Mouse (Mus musculus) intestine, embryonic 14.5 days (tissue): ENCODE measurements around the gene Sfi1. TPM values are rescaled to one million over a fixed set of nuclear protein-coding genes. Genes with fewer than 3 reads are reported as not detected.
"Not testable (repeated sequence)": the region's sequence is repeated elsewhere in the genome, so short reads cannot be mapped to it uniquely, and the experiment has no call there.

Experiments used
- ATAC-seq: fragments of 200-750 bp; cut with Nextera tagmentation; replicated peaks from 2 replicates; pipeline ENCODE4 v1.8.0; 2017; ENCODE audit warnings: low read depth, moderate number of reproducible peaks, moderate TSS enrichment, moderate library complexity; ENCODE audit not compliant: low FRiP score, low TSS enrichment
- DNase-seq: peaks from one replicate; pipeline ENCODE4 v3.0.0-alpha.2; 2018; ENCODE audit warnings: low spot score
- H3K27ac ChIP-seq: fragments of 300-500 bp; sonication (generic); 2 replicates; pipeline ENCODE4 v1.5.1; 2014; ENCODE audit warnings: low read depth, mild to moderate bottlenecking, control low read depth
- H3K27me3 ChIP-seq: fragments of 300-500 bp; sonication (generic); replicated peaks from 2 replicates; pipeline ENCODE4 v1.6.1; 2014; ENCODE audit warnings: low read length, control low read depth; ENCODE audit not compliant: control insufficient read depth, insufficient read depth
- H3K36me3 ChIP-seq: fragments of 300-500 bp; sonication (generic); 2 replicates; pipeline ENCODE4 v1.6.1; 2014; ENCODE audit warnings: low read length, control low read depth; ENCODE audit not compliant: control insufficient read depth, insufficient read depth
- H3K4me1 ChIP-seq: fragments of 300-500 bp; sonication (generic); replicated peaks from 2 replicates; pipeline ENCODE4 v1.6.1; 2014; ENCODE audit warnings: low read length, control low read depth, mixed read lengths; ENCODE audit not compliant: control insufficient read depth, insufficient read depth
- H3K4me2 ChIP-seq: fragments of 300-500 bp; sonication (generic); 2 replicates; pipeline ENCODE4 v1.6.1; 2014; ENCODE audit warnings: low read length
- H3K4me3 ChIP-seq: fragments of 300-500 bp; sonication (generic); 2 replicates; pipeline ENCODE4 v1.5.1; 2014; ENCODE audit warnings: low read depth, low read length, control low read depth, mixed read lengths
- H3K9ac ChIP-seq: fragments of 300-500 bp; sonication (generic); 2 replicates; pipeline ENCODE4 v1.6.1; 2014; ENCODE audit warnings: mild to moderate bottlenecking, low read length
- H3K9me3 ChIP-seq: fragments of 300-500 bp; sonication (generic); 2 replicates; pipeline ENCODE4 v1.6.1; 2016; ENCODE audit warnings: low read length, control low read depth; ENCODE audit not compliant: control insufficient read depth
- WGBS: fragments of 180-500 bp; shearing (Covaris S2); extraction: QIAGEN DNeasy Blood & Tissue Kit; methylation state at CpG from one replicate; pipeline ENCODE4 v1.1.7; 2014; 5-methylcytosine and 5-hydroxymethylcytosine counted together
- polyA plus RNA-seq: library from polyadenylated mRNA; unstranded; fragments of >200 nt; fragmentation: Nextera tagmentation; extraction: Ambion mirVana; gene quantifications from 2 replicates; pipeline ENCODE4 v1.2.1, GENCODE M21; 2014

Gene Sfi1
- polyA plus RNA-seq, 1 experiment from 2014 or later: 11.2 TPM

GRCm38 (mm10) chr11:3157996-3158395 is 35.3 kb downstream of the Sfi1 start:
- not testable (repeated sequence) for H3K4me1 ChIP-seq, H3K4me2 ChIP-seq, DNase-seq, H3K9ac ChIP-seq, H3K4me3 ChIP-seq, H3K27me3 ChIP-seq, H3K27ac ChIP-seq, H3K36me3 ChIP-seq, ATAC-seq, H3K9me3 ChIP-seq
- WGBS: 94% methylated on average over 6 of the region's 6 CpGs

GRCm38 (mm10) chr11:3156991-3157390 is 36.3 kb downstream of the Sfi1 start:
- not testable (repeated sequence) for H3K4me3 ChIP-seq, H3K4me1 ChIP-seq, H3K27ac ChIP-seq, ATAC-seq, DNase-seq, H3K27me3 ChIP-seq, H3K36me3 ChIP-seq, H3K9ac ChIP-seq, H3K4me2 ChIP-seq, H3K9me3 ChIP-seq
- WGBS: 90% methylated on average over 2 of the region's 3 CpGs

- H3K4me3 ChIP-seq, H3K4me1 ChIP-seq, H3K36me3 ChIP-seq, H3K27ac ChIP-seq, H3K27me3 ChIP-seq, H3K9ac ChIP-seq, H3K4me2 ChIP-seq, DNase-seq, H3K9me3 ChIP-seq: not testable (repeated sequence)
- ATAC-seq: peak; percentile 74
- 86% methylated on average over 1 of the region's 1 CpGs for WGBS
These were observed 39.4 kb downstream of the Sfi1 start for GRCm38 (mm10) chr11:3153666-3154397.

- H3K9me3 ChIP-seq, H3K4me2 ChIP-seq, H3K9ac ChIP-seq, H3K4me1 ChIP-seq, H3K36me3 ChIP-seq, H3K27me3 ChIP-seq, H3K4me3 ChIP-seq, DNase-seq, H3K27ac ChIP-seq: not testable (repeated sequence)
- 0 out of 2 replicates have a peak, but pooled peaks have one; percentile 7 for ATAC-seq
- 92% methylated on average over 4 of the region's 4 CpGs for WGBS
These were observed 41.9 kb downstream of the Sfi1 start for GRCm38 (mm10) chr11:3151358-3151757.

- not testable (repeated sequence) for H3K4me1 ChIP-seq, DNase-seq, H3K9me3 ChIP-seq, H3K9ac ChIP-seq, H3K4me3 ChIP-seq, H3K27ac ChIP-seq, ATAC-seq, H3K36me3 ChIP-seq, H3K27me3 ChIP-seq, H3K4me2 ChIP-seq
- 97% methylated on average over 12 of the region's 12 CpGs for WGBS
These were observed 42.6 kb downstream of the Sfi1 start for GRCm38 (mm10) chr11:3150677-3151003.

GRCm38 (mm10) chr11:3150003-3150676 is 43.1 kb downstream of the Sfi1 start:
- not testable (repeated sequence) for H3K4me1 ChIP-seq, H3K36me3 ChIP-seq, H3K4me2 ChIP-seq, H3K9ac ChIP-seq, H3K27me3 ChIP-seq, H3K4me3 ChIP-seq, DNase-seq, H3K9me3 ChIP-seq, H3K27ac ChIP-seq, ATAC-seq
- 93% methylated on average over 22 of the region's 24 CpGs for WGBS

GRCm38 (mm10) chr11:3149471-3149870 is 43.8 kb downstream of the Sfi1 start:
- H3K27me3 ChIP-seq, H3K4me1 ChIP-seq, DNase-seq, H3K27ac ChIP-seq, H3K9me3 ChIP-seq, H3K9ac ChIP-seq, H3K36me3 ChIP-seq, H3K4me2 ChIP-seq, ATAC-seq, H3K4me3 ChIP-seq: not testable (repeated sequence)
- WGBS: 90% methylated on average over 4 of the region's 4 CpGs

- H3K4me3 ChIP-seq, DNase-seq, H3K36me3 ChIP-seq, H3K9ac ChIP-seq, H3K27me3 ChIP-seq, H3K4me1 ChIP-seq, H3K4me2 ChIP-seq, H3K9me3 ChIP-seq, H3K27ac ChIP-seq, ATAC-seq: not testable (repeated sequence)
- WGBS: 88% methylated on average over 2 of the region's 2 CpGs
These were observed 46.5 kb downstream of the Sfi1 start for GRCm38 (mm10) chr11:3146806-3147205.
